Comparison of ENCODE assay signal across 9 mouse cellular contexts in genomic region chr4:135066766-135067479, GRCm38 (mm10). TPM values are rescaled to one million over a fixed set of nuclear protein-coding genes. Genes with fewer than 3 reads are reported as not detected.
DNase-seq lines count a peak whose midpoint lies in the region; ATAC-seq and TF ChIP-seq lines count a peak whose summit lies in the region.
"Had no signal": no experiment of that assay in that cellular context is flagged by ENCODE, and none has a peak within 500 bp of the region (broad histone marks: within the 10 kb centered on the region; RNA-seq: fewer than 3 reads in every experiment).

No protein-coding gene starts in this region.

- peak overlapping the region in 1 of 3 experiments; percentile 28 for H3K4me3 ChIP-seq in CH12.LX (replicated peaks in 1 of 3; ENCODE audit: low read depth in 2 of 3, low read length in 2 of 3, poor library complexity in 1 of 3)
- no peak overlapping the region for H3K4me3 ChIP-seq in heart, embryonic 15.5 days
- peak overlapping the region; percentile 42 for H3K4me3 ChIP-seq in liver, embryonic 16.5 days (ENCODE audit: low read depth, low read length)
- H3K4me3 ChIP-seq in thymus, adult 2 months (ENCODE audit: control insufficient read depth, insufficient read depth, low read length) = no peak overlapping the region; the same call in 1 of the 2 replicates
- H3K4me3 ChIP-seq: neural tube, embryonic 12.5 days had no signal

- dilution Hi-C loops in CH12.LX (cut with MboI; ENCODE audit: extremely low pct_ligation_motif_present, extremely low pct_unique_long_range_greater_than_20kb, low sequenced_read_pairs) = no loop called here

- H3K36me3 ChIP-seq in CH12.LX (replicated peaks in 1 of 2; ENCODE audit: control insufficient read depth in 1 of 2, insufficient read depth in 1 of 2, low read length in 1 of 2) = no peaks in the 10 kb centered on the region
- H3K36me3 ChIP-seq in heart, embryonic 15.5 days = no peaks in the 10 kb centered on the region
- no peaks in the 10 kb centered on the region for H3K36me3 ChIP-seq in liver, embryonic 16.5 days (ENCODE audit: control insufficient read depth, insufficient read depth)
- H3K36me3 ChIP-seq in thymus, adult 2 months (ENCODE audit: control insufficient read depth, insufficient read depth, low read length) = no peaks in the 10 kb centered on the region
- H3K36me3 ChIP-seq: neural tube, embryonic 12.5 days had no signal

- peak; percentile 86 for ATAC-seq in erythroblast, adult 5-6 weeks (replicated peaks; ENCODE audit: low FRiP score, poor library complexity, severe bottlenecking)
- ATAC-seq in heart, embryonic 15.5 days (replicated peaks; ENCODE audit: insufficient number of reproducible peaks, insufficient read depth, low FRiP score, low read depth) = peak; percentile 58; the same call in 1 of the 2 replicates
- peak; percentile 74 for ATAC-seq in liver, embryonic 16.5 days (ENCODE audit: low read depth)

- peak; percentile 94 for TF ChIP-seq RAD21 in CH12.LX (IDR thresholded peaks at IDR 0.05; ENCODE audit: low read depth, low read length)

- H3K27me3 ChIP-seq in CH12.LX (replicated peaks) = peaks cover 2% of the 10 kb centered on the region
- no peaks in the 10 kb centered on the region; the same call in 1 of the 2 replicates for H3K27me3 ChIP-seq in heart, embryonic 15.5 days
- H3K27me3 ChIP-seq in liver, embryonic 16.5 days (ENCODE audit: control insufficient read depth, insufficient read depth, low read depth, low read length) = no peaks in the 10 kb centered on the region
- no peaks in the 10 kb centered on the region for H3K27me3 ChIP-seq in thymus, adult 2 months (ENCODE audit: control insufficient read depth, insufficient read depth, low read length)

- peak; percentile 36; the same call in 1 of the 2 replicates for TF ChIP-seq EP300 in CH12.LX (IDR thresholded peaks at IDR 0.05; ENCODE audit: low read length)

- 7% methylated on average over 19 of the region's 19 CpGs for WGBS in heart, embryonic 15.5 days
- WGBS in liver, embryonic 16.5 days (ENCODE audit: insufficient replicate concordance) = 6% methylated on average over 19 of the region's 19 CpGs
- 5% methylated on average over 19 of the region's 19 CpGs for WGBS in thymus, adult 2 months

- H3K79me2 ChIP-seq in CH12.LX (replicated peaks; ENCODE audit: control insufficient read depth, extremely low read depth, insufficient read depth, poor library complexity, severe bottlenecking) = no peaks in the 10 kb centered on the region

- H3K27ac ChIP-seq in CH12.LX (ENCODE audit: insufficient read depth, low read depth) = peak overlapping the region; percentile 80
- no peak overlapping the region for H3K27ac ChIP-seq in heart, embryonic 15.5 days
- H3K27ac ChIP-seq in liver, embryonic 16.5 days (ENCODE audit: low read length) = peak overlapping the region; percentile 52; the same call in 1 of the 2 replicates
- H3K27ac ChIP-seq in thymus, adult 2 months (ENCODE audit: control insufficient read depth, insufficient read depth, low read length) = no peak overlapping the region
- H3K27ac ChIP-seq: neural tube, embryonic 12.5 days had no signal

- TF ChIP-seq POLR2A in CH12.LX (IDR thresholded peaks at IDR 0.05; ENCODE audit: low read depth, low read length) = no peak
- no peak for TF ChIP-seq POLR2A in thymus, adult 2 months (IDR thresholded peaks at IDR 0.05; ENCODE audit: control insufficient read depth, extremely low read depth, insufficient read depth, low read length, poor library complexity)

- peaks cover 10 to 41% of the 10 kb centered on the region in 2 experiments; a peak in 3 of 4 replicates for H3K4me1 ChIP-seq in CH12.LX (ENCODE audit: control insufficient read depth in 1 of 2, insufficient read depth in 2 of 2)
- peaks cover 7% of the 10 kb centered on the region; the same call in 1 of the 2 replicates for H3K4me1 ChIP-seq in heart, embryonic 15.5 days (replicated peaks)
- peaks cover 10% of the 10 kb centered on the region for H3K4me1 ChIP-seq in liver, embryonic 16.5 days (ENCODE audit: control insufficient read depth, low read depth, low read length)
- H3K4me1 ChIP-seq in thymus, adult 2 months (replicated peaks; ENCODE audit: control insufficient read depth, insufficient read depth, low read length) = peaks cover 13% of the 10 kb centered on the region
- H3K4me1 ChIP-seq: neural tube, embryonic 12.5 days had no signal

- H3K4me2 ChIP-seq in CH12.LX (ENCODE audit: insufficient read depth, low read depth, poor library complexity, severe bottlenecking) = peak overlapping the region; percentile 58
- peak overlapping the region; percentile 43 for H3K4me2 ChIP-seq in heart, embryonic 15.5 days
- peak overlapping the region; percentile 63 for H3K4me2 ChIP-seq in liver, embryonic 16.5 days (ENCODE audit: low read depth, low read length)
- H3K4me2 ChIP-seq: neural tube, embryonic 12.5 days had no signal

- peak overlapping the region; percentile 64; the same call in 1 of the 2 replicates for H3K9ac ChIP-seq in CH12.LX (ENCODE audit: insufficient read depth, low read depth)
- H3K9ac ChIP-seq in heart, embryonic 15.5 days = no peak overlapping the region
- H3K9ac ChIP-seq in liver, embryonic 16.5 days (ENCODE audit: low read depth, low read length) = no peak overlapping the region
- H3K9ac ChIP-seq: neural tube, embryonic 12.5 days had no signal

- in situ Hi-C loops in CH12.LX (cut with MboI; ENCODE audit: low pct_ligation_motif_present, low pct_unique_long_range_greater_than_20kb, low sequenced_read_pairs) = no loop called here

- peaks cover 10% of the 10 kb centered on the region for H3K9me3 ChIP-seq in CH12.LX (replicated peaks; ENCODE audit: low read length)
- H3K9me3 ChIP-seq in heart, embryonic 15.5 days (replicated peaks) = no peaks in the 10 kb centered on the region
- H3K9me3 ChIP-seq in liver, embryonic 16.5 days (replicated peaks; ENCODE audit: control insufficient read depth, low read length) = no peaks in the 10 kb centered on the region
- H3K9me3 ChIP-seq: neural tube, embryonic 12.5 days had no signal

- peak; percentile 94 for DNase-seq in CH12.LX (ENCODE audit: extremely low read depth)
- DNase-seq in brain, adult 2 months (ENCODE audit: low read depth, low spot score) = peak; percentile 82
- peak; percentile 92 to 93 for DNase-seq in kidney, postnatal 4 days
- DNase-seq in ovary, adult 18-20 months (ENCODE audit: low spot score) = peak; percentile 62
- DNase-seq in thymus, adult 2 months = peak; percentile 91

- TF ChIP-seq CTCF in CH12.LX (conservative IDR thresholded peaks at IDR 0.05 in 1 of 2, IDR thresholded peaks at IDR 0.05 in 1 of 2; ENCODE audit: low read depth in 2 of 2, low read length in 2 of 2) = peak; percentile 66 to 93; a peak in 3 of 4 replicates
- TF ChIP-seq CTCF in thymus, adult 2 months (IDR thresholded peaks at IDR 0.05; ENCODE audit: borderline replicate concordance, control insufficient read depth, extremely low read depth, insufficient read depth, low read length, poor library complexity) = peak; percentile 91

TF ChIP-seq in CH12.LX, 34 proteins besides CTCF, POLR2A, EP300 and RAD21 (continues in another document):
- TF ChIP-seq JUN (IDR thresholded peaks at IDR 0.05; ENCODE audit: insufficient read depth, low read depth, low read length) (peak; percentile 23; the same call in 1 of the 2 replicates), E2F4 (IDR thresholded peaks at IDR 0.05; ENCODE audit: insufficient replicate concordance, low read depth, low read length) (no peak), GABPA (IDR thresholded peaks at IDR 0.05; ENCODE audit: insufficient replicate concordance, low read depth, low read length) (no peak), JUND (conservative IDR thresholded peaks at IDR 0.05; ENCODE audit: low read depth, low read length) (peak; percentile 46), HCFC1 (IDR thresholded peaks at IDR 0.05; ENCODE audit: low read depth, low read length) (0 out of 2 replicates have a peak, but pooled peaks have one; percentile 20), PAX5 (IDR thresholded peaks at IDR 0.05; ENCODE audit: low read length) (no peak), SMC3 (IDR thresholded peaks at IDR 0.05; ENCODE audit: low read depth, low read length) (peak; percentile 96), MAX (IDR thresholded peaks at IDR 0.05; ENCODE audit: low read length) (peak; percentile 65; the same call in 1 of the 2 replicates), ZC3H11A (IDR thresholded peaks at IDR 0.05; ENCODE audit: low read depth, low read length) (peak; percentile 90), ETS1 (conservative IDR thresholded peaks at IDR 0.05; ENCODE audit: low read depth, low read length) (peak; percentile 5; the same call in 1 of the 2 replicates), TBP (conservative IDR thresholded peaks at IDR 0.05; ENCODE audit: low read depth, low read length) (no peak), SIN3A (IDR thresholded peaks at IDR 0.05; ENCODE audit: low read length) (0 out of 2 replicates have a peak, but pooled peaks have one; percentile 41), TCF12 (IDR thresholded peaks at IDR 0.05; ENCODE audit: low read depth, low read length) (0 out of 2 replicates have a peak, but pooled peaks have one; percentile 19), USF2 (conservative IDR thresholded peaks at IDR 0.05; ENCODE audit: low read depth, low read length) (no peak), CHD2 (IDR thresholded peaks at IDR 0.05; ENCODE audit: low read length) (peak; percentile 88), MAZ (IDR thresholded peaks at IDR 0.05; ENCODE audit: low read depth, low read length) (no peak), ZNF384 (IDR thresholded peaks at IDR 0.05; ENCODE audit: low read depth, low read length) (no peak), ELF1 (IDR thresholded peaks at IDR 0.05; ENCODE audit: low read depth, low read length) (peak; percentile 31), KAT2A (IDR thresholded peaks at IDR 0.05; ENCODE audit: insufficient replicate concordance, low read length) (no peak), BHLHE40 (IDR thresholded peaks at IDR 0.05; ENCODE audit: low read depth, low read length) (peak; percentile 21), MAFK (IDR thresholded peaks at IDR 0.05; ENCODE audit: insufficient replicate concordance, low read length) (no peak), CHD1 (IDR thresholded peaks at IDR 0.05; ENCODE audit: low read depth, low read length) (no peak), IRF4 (IDR thresholded peaks at IDR 0.05; ENCODE audit: low read depth, low read length) (peak; percentile 63), USF1 (IDR thresholded peaks at IDR 0.05; ENCODE audit: low read depth, low read length) (no peak)

RNA-seq across cellular contexts. Expression of gene Runx3, which starts 53.5 kb away (rescaled TPM):
- 13.7 and 19.7 TPM in 2 replicates for total RNA-seq in CH12.LX (2012; rRNA removed)
- total RNA-seq in CH12.LX (2014; rRNA removed) = 2.4 and 5.0 TPM in 2 replicates
- 48.0 and 61.1 TPM in 2 replicates for polyA plus RNA-seq in CH12.LX (2012; ENCODE audit: insufficient read length, low read depth)
- 7.3 and 9.8 TPM in 2 replicates for total RNA-seq in erythroblast, adult 5-6 weeks (2015; ENCODE audit: low replicate concordance)
- total RNA-seq in erythroblast, adult 5-6 weeks (2017; ENCODE audit: low replicate concordance) = 0.51 and 0.84 TPM in 2 replicates
- polyA plus RNA-seq in heart, embryonic 15.5 days (2015; fragmentation: Nextera tagmentation; extraction: Ambion mirVana) = 0.14 and 0.77 TPM in 2 replicates
- polyA plus RNA-seq in liver, embryonic 16.5 days (2015; fragmentation: Nextera tagmentation; extraction: Ambion mirVana) = 0.60 and 0.61 TPM in 2 replicates
- 24.6 and 34.2 TPM in 2 replicates for polyA plus RNA-seq in thymus, adult 2 months (2012; rRNA removed)

Comparison
In these comparisons a context has a peak if more than half of its experiments do, and no peak if none do; other contexts are left out.
1. H3K27ac ChIP-seq: peak in CH12.LX (single experiment) and liver, embryonic 16.5 days (single experiment); none in heart, embryonic 15.5 days (single experiment) and thymus, adult 2 months (single experiment).
2. RNA of gene Runx3, which starts 53.5 kb away (polyA plus RNA-seq): 48.0 to 61.1 TPM in CH12.LX and 24.6 to 34.2 TPM in thymus, adult 2 months; 0.60 to 0.61 TPM in liver, embryonic 16.5 days and 0.14 to 0.77 TPM in heart, embryonic 15.5 days; every median in the first group is over 10 times any median in the second.
3. Peak in every context shown above with its lines, with median percentiles within 50 percentile points of each other: DNase-seq, H3K4me2 ChIP-seq and ATAC-seq.